Mouse (Mus musculus) C2C12 (cell line): ENCODE measurements at regions not wholly inside any gene's neighbourhood (a gene's known extent, or its start where the extent isn't known, plus 50 kb on each side); places are given as distances from the start of the nearest gene placed in this dataset.

Experiments used
- H3K27me3 ChIP-seq: one replicate; pipeline ENCODE4 v1.6.1; 2011; ENCODE audit not compliant: control insufficient read depth, insufficient read depth, insufficient read length
- H3K36me3 ChIP-seq: one replicate; pipeline ENCODE4 v1.6.1; 2011; ENCODE audit not compliant: control insufficient read depth, insufficient read depth
- H3K4me3 ChIP-seq: one replicate; pipeline ENCODE4 v1.5.1; 2011; ENCODE audit warnings: mild to moderate bottlenecking, control low read depth; ENCODE audit not compliant: poor library complexity, insufficient read depth, severe bottlenecking
- H3K79me2 ChIP-seq: one replicate; pipeline ENCODE4 v1.6.1; 2011; ENCODE audit not compliant: control insufficient read depth, insufficient read depth
- H3K79me3 ChIP-seq: one replicate; pipeline ENCODE4 v1.6.1; 2011; ENCODE audit warnings: low read depth, control low read depth
- H3ac ChIP-seq: one replicate; pipeline ENCODE3; 2011; ENCODE audit warnings: low read depth; ENCODE audit not compliant: control insufficient read depth, insufficient read length
- CEBPB ChIP-seq: IDR thresholded peaks from one replicate; pipeline ENCODE4 v1.6.1; 2011; ENCODE audit warnings: low read depth, mild to moderate bottlenecking, control low read depth, moderate library complexity
- CTCF ChIP-seq: IDR thresholded peaks from one replicate; pipeline ENCODE4 v1.5.1; 2011; ENCODE audit not compliant: control insufficient read depth, insufficient read depth, insufficient read length
- FOSL1 ChIP-seq: IDR thresholded peaks from one replicate; pipeline ENCODE4 v1.8.0; 2011; ENCODE audit warnings: mild to moderate bottlenecking, low read length; ENCODE audit not compliant: poor library complexity, insufficient read depth, severe bottlenecking
- MAX ChIP-seq: IDR thresholded peaks from one replicate; pipeline ENCODE4 v1.6.1; 2011; ENCODE audit warnings: mild to moderate bottlenecking, control low read depth
- MYOD1 ChIP-seq: IDR thresholded peaks from one replicate; pipeline ENCODE4 v1.6.1; 2011; ENCODE audit warnings: low read depth; ENCODE audit not compliant: control insufficient read depth, insufficient read length
- MYOG ChIP-seq: IDR thresholded peaks from one replicate; pipeline ENCODE4 v1.6.1; 2011; ENCODE audit not compliant: control insufficient read depth, insufficient read length; ENCODE audit errors: extremely low read depth
- USF1 ChIP-seq: IDR thresholded peaks from one replicate; pipeline ENCODE4 v1.6.1; 2011; ENCODE audit warnings: low read depth, mild to moderate bottlenecking, control low read depth, moderate library complexity

- H3K79me3 ChIP-seq: no peaks in the 10 kb centered on the region
- no peak overlapping the region for H3K4me3 ChIP-seq
- no peaks in the 10 kb centered on the region for H3K27me3 ChIP-seq
- H3K79me2 ChIP-seq: no peaks in the 10 kb centered on the region
- TF ChIP-seq CTCF (no peak), MYOG (no peak), USF1 (no peak), FOSL1 (no peak), MAX (no peak), MYOD1 (no peak), CEBPB (no peak)
- H3ac ChIP-seq: no peak overlapping the region
- no peaks in the 10 kb centered on the region for H3K36me3 ChIP-seq
Measured at GRCm38 (mm10) chr10:6053207-6053606, 131.0 kb upstream of the Rgs17 start.

DNA sequence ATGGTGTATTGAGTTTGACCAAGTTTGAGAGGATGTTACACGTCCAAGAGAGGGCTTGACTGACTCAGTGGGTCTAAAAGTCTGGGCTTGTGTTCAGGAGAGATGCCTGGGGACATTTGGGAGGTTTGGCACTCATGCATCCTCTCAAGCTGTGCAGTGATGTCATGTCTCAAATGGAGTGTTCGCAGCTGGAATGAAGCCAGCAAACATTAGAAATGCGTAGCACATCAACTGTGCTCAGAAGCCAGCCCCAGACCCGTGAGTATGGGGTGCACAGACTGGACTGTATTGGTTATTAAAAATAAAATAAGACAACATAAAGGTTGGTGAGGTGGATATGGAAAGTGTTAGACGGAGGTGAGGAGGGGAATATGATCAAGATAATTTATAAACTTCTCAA is 121.2 kb upstream of the Rgs17 start:
- Histone ChIP-seq H3K4me3 (no peak overlapping the region), H3K79me3 (no peaks in the 10 kb centered on the region), H3K36me3 (no peaks in the 10 kb centered on the region), H3ac (no peak overlapping the region), H3K27me3 (no peaks in the 10 kb centered on the region), H3K79me2 (no peaks in the 10 kb centered on the region)
- TF ChIP-seq CEBPB: no peak
- no peak for TF ChIP-seq USF1
- no peak for TF ChIP-seq CTCF
- no peak for TF ChIP-seq MAX
- no peak for TF ChIP-seq MYOD1

- no peaks in the 10 kb centered on the region for H3K36me3 ChIP-seq
- no peaks in the 10 kb centered on the region for H3K27me3 ChIP-seq
- no peak overlapping the region for H3K4me3 ChIP-seq
- no peaks in the 10 kb centered on the region for H3K79me3 ChIP-seq
- no peak overlapping the region for H3ac ChIP-seq
- no peaks in the 10 kb centered on the region for H3K79me2 ChIP-seq
- TF ChIP-seq MYOG: no peak
- TF ChIP-seq FOSL1: no peak
- no peak for TF ChIP-seq MAX
- TF ChIP-seq CTCF: no peak
- TF ChIP-seq CEBPB: no peak
- TF ChIP-seq USF1: no peak
Measured at GRCm38 (mm10) chr10:6039771-6040170, 117.6 kb upstream of the Rgs17 start.

DNA sequence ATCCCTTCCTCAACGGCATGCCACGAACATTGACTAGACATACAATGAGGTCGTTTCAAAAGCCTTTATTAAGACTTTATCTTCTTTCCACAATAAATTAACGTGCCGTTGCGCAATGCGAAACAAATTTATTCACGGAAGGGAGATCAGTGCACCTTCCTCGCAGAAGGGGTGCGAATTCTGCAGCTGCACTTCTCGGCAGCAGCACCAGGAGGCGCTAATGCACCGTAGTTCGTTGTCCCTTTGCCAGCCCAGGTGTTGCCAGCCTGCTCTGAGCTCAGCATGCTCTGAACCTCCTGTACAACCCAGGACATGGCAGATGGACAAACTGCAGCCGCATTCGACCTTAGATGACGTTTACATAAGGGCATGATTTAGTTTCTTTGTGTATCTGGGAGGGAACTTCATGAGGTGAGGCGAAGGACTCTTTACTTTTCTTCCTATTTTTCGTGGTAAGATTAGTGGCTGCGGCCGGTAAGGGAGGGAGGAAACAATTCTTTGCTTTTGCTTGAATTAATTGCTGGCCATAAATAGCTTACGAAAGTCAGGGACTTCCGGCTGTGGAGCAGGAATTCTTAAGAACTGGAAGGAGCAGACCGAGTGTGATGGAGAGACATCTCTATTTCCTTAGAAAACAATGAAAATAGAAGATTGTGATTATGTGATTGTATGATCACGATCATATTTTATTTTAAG is 113.7 kb upstream of the Rgs17 start:
- no peak overlapping the region for H3K4me3 ChIP-seq
- H3K79me3 ChIP-seq: no peaks in the 10 kb centered on the region

DNA sequence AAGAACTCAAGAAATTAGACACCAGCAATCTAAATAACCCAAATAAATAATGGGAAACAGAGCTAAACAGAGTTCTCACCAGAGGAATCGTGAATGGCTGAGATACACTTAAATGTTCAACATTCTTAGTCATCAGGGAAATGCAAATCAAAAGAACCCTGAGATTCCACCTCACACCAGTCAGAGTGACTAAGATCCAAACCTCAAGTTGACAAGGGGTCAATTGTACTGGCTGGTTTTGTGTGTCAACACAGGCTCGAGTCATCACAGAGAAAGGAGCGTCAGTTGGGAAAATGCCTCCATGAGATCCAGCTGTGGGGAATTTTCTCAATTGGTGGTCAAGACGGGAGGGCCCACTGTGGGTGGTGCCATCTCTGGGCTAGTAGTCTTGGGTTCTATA is 110.3 kb upstream of the Rgs17 start:
- Histone ChIP-seq H3K79me3 (no peaks in the 10 kb centered on the region), H3K79me2 (no peaks in the 10 kb centered on the region), H3K4me3 (no peak overlapping the region), H3ac (no peak overlapping the region), H3K36me3 (no peaks in the 10 kb centered on the region), H3K27me3 (no peaks in the 10 kb centered on the region)
- TF ChIP-seq MAX (no peak), FOSL1 (no peak), MYOD1 (no peak), CEBPB (no peak), CTCF (no peak)

More for the DNA sequence above, 113.7 kb upstream of the Rgs17 start:
- H3K79me2 ChIP-seq: no peaks in the 10 kb centered on the region
- no peak overlapping the region for H3ac ChIP-seq
- TF ChIP-seq CEBPB (peak; percentile 57), MYOD1 (no peak)
- no peaks in the 10 kb centered on the region for H3K27me3 ChIP-seq
- H3K36me3 ChIP-seq: no peaks in the 10 kb centered on the region

GRCm38 (mm10) chr10:6027551-6027950 is 105.4 kb upstream of the Rgs17 start:
- Histone ChIP-seq H3K36me3 (no peaks in the 10 kb centered on the region), H3ac (no peak overlapping the region), H3K79me2 (no peaks in the 10 kb centered on the region), H3K4me3 (no peak overlapping the region), H3K27me3 (no peaks in the 10 kb centered on the region), H3K79me3 (no peaks in the 10 kb centered on the region)
- TF ChIP-seq CTCF (no peak), MYOG (no peak), FOSL1 (no peak), MAX (no peak), MYOD1 (no peak), USF1 (no peak), CEBPB (no peak)
